Mouse (Mus musculus) cerebellum, adult (tissue): ENCODE measurements around the gene Adgrf5.

ENCODE experiments used
- ATAC-seq: cut with Nextera tagmentation; 2 replicates; pipeline ENCODE4 v1.9.2; 2017; ENCODE audit warnings: mild to moderate bottlenecking, moderate library complexity, mixed read lengths; ENCODE audit not compliant: insufficient number of reproducible peaks, low FRiP score, low TSS enrichment

The Adgrf5 gene

GRCm38 (mm10) chr17:43374020-43374419, 13.8 kb downstream of the Adgrf5 start:
- no peak for ATAC-seq

- no peak for ATAC-seq
Observed at GRCm38 (mm10) chr17:43376527-43376926, 16.3 kb downstream of the Adgrf5 start.

GRCm38 (mm10) chr17:43378703-43379102, 18.5 kb downstream of the Adgrf5 start:
- no peak for ATAC-seq

GRCm38 (mm10) chr17:43386331-43386730, 26.1 kb downstream of the Adgrf5 start:
- no peak for ATAC-seq

GRCm38 (mm10) chr17:43387171-43387570, 26.9 kb downstream of the Adgrf5 start:
- ATAC-seq = no peak

- ATAC-seq = no peak
Observed at GRCm38 (mm10) chr17:43389256-43389655, 29.0 kb downstream of the Adgrf5 start.

GRCm38 (mm10) chr17:43392191-43392590, 31.9 kb downstream of the Adgrf5 start:
- no peak for ATAC-seq

- ATAC-seq = no peak
Observed at GRCm38 (mm10) chr17:43393669-43394068, 33.4 kb downstream of the Adgrf5 start.

GRCm38 (mm10) chr17:43395400-43396258, 35.4 kb downstream of the Adgrf5 start:
- ATAC-seq = no peak

GRCm38 (mm10) chr17:43398612-43399011, 38.4 kb downstream of the Adgrf5 start:
- ATAC-seq = no peak

- no peak for ATAC-seq
Observed at GRCm38 (mm10) chr17:43399151-43399550, 38.9 kb downstream of the Adgrf5 start.

- no peak for ATAC-seq
Observed at GRCm38 (mm10) chr17:43400483-43400882, 40.2 kb downstream of the Adgrf5 start.

- ATAC-seq = no peak
Observed at GRCm38 (mm10) chr17:43403851-43404250, 43.6 kb downstream of the Adgrf5 start.

- ATAC-seq = no peak
Observed at GRCm38 (mm10) chr17:43404408-43404807, 44.2 kb downstream of the Adgrf5 start.

- no peak for ATAC-seq
Observed at GRCm38 (mm10) chr17:43406321-43406720, 46.1 kb downstream of the Adgrf5 start.

GRCm38 (mm10) chr17:43407548-43407947, 47.3 kb downstream of the Adgrf5 start:
- no peak for ATAC-seq

GRCm38 (mm10) chr17:43413182-43413581, 52.9 kb downstream of the Adgrf5 start:
- ATAC-seq = no peak

- ATAC-seq = no peak
Observed at GRCm38 (mm10) chr17:43419204-43419603, 59.0 kb downstream of the Adgrf5 start.

- ATAC-seq = no peak
Observed at GRCm38 (mm10) chr17:43420381-43420780, 60.1 kb downstream of the Adgrf5 start.

GRCm38 (mm10) chr17:43423953-43424352, 63.7 kb downstream of the Adgrf5 start:
- ATAC-seq = no peak

- ATAC-seq = no peak
Observed at GRCm38 (mm10) chr17:43431692-43432091, 71.4 kb downstream of the Adgrf5 start.

- ATAC-seq = no peak
Observed at GRCm38 (mm10) chr17:43434485-43434884, 74.2 kb downstream of the Adgrf5 start.
